Mouse (Mus musculus): Measurements from ENCODE around the gene Grm3. TPM values are rescaled to one million over a fixed set of nuclear protein-coding genes. Genes with fewer than 3 reads are reported as not detected.

Grm3 gene
- total and polyA plus RNA-seq, 3 experiments = not detected

GRCm38 (mm10) chr5:9627220-9627619 lies 97.8 kb downstream of the Grm3 start:
- Histone ChIP-seq H3K27ac (ENCODE audit: insufficient read depth, low read depth) (no peak overlapping the region), H3K4me1 (ENCODE audit: control insufficient read depth in 1 of 2, insufficient read depth in 2 of 2) (peaks cover 4 to 8% of the 10 kb centered on the region in 2 experiments; a peak in 3 of 4 replicates), H3K4me2 (ENCODE audit: insufficient read depth, low read depth, poor library complexity, severe bottlenecking) (no peak overlapping the region), H3K9ac (ENCODE audit: insufficient read depth, low read depth) (no peak overlapping the region), H3K9me3 (replicated peaks; ENCODE audit: low read length) (no peaks in the 10 kb centered on the region), H3K27me3 (replicated peaks) (no peaks in the 10 kb centered on the region), H3K4me3 (replicated peaks in 1 of 3; ENCODE audit: low read depth in 2 of 3, low read length in 2 of 3, poor library complexity in 1 of 3) (no peak overlapping the region), H3K79me2 (replicated peaks; ENCODE audit: control insufficient read depth, extremely low read depth, insufficient read depth, poor library complexity, severe bottlenecking) (no peaks in the 10 kb centered on the region), H3K36me3 (replicated peaks in 1 of 2; ENCODE audit: control insufficient read depth in 1 of 2, insufficient read depth in 1 of 2, low read length in 1 of 2) (no peaks in the 10 kb centered on the region)
- dilution Hi-C loops (cut with MboI; ENCODE audit: extremely low pct_ligation_motif_present, extremely low pct_unique_long_range_greater_than_20kb, low sequenced_read_pairs) = no loop called here
- DNase-seq (ENCODE audit: extremely low read depth) = no peak
- TF ChIP-seq IRF4 (IDR thresholded peaks at IDR 0.05; ENCODE audit: low read depth, low read length) (no peak), ETS1 (conservative IDR thresholded peaks at IDR 0.05; ENCODE audit: low read depth, low read length) (no peak), POLR2AphosphoS2 (IDR thresholded peaks at IDR 0.05; ENCODE audit: low read depth, low read length) (no peak), GABPA (IDR thresholded peaks at IDR 0.05; ENCODE audit: insufficient replicate concordance, low read depth, low read length) (no peak), SMC3 (IDR thresholded peaks at IDR 0.05; ENCODE audit: low read depth, low read length) (no peak), RCOR1 (conservative IDR thresholded peaks at IDR 0.05; ENCODE audit: low read depth, low read length) (no peak), POLR2A (IDR thresholded peaks at IDR 0.05; ENCODE audit: low read depth, low read length) (no peak), MYC (IDR thresholded peaks at IDR 0.05; ENCODE audit: low read depth, low read length) (no peak)
- in situ Hi-C loops (cut with MboI; ENCODE audit: low pct_ligation_motif_present, low pct_unique_long_range_greater_than_20kb, low sequenced_read_pairs) = no loop called here

- Histone ChIP-seq H3K4me3 (replicated peaks in 1 of 3; ENCODE audit: low read depth in 2 of 3, low read length in 2 of 3, poor library complexity in 1 of 3) (no peak overlapping the region), H3K9me3 (replicated peaks; ENCODE audit: low read length) (no peaks in the 10 kb centered on the region), H3K79me2 (replicated peaks; ENCODE audit: control insufficient read depth, extremely low read depth, insufficient read depth, poor library complexity, severe bottlenecking) (no peaks in the 10 kb centered on the region), H3K4me2 (ENCODE audit: insufficient read depth, low read depth, poor library complexity, severe bottlenecking) (no peak overlapping the region), H3K36me3 (replicated peaks in 1 of 2; ENCODE audit: control insufficient read depth in 1 of 2, insufficient read depth in 1 of 2, low read length in 1 of 2) (no peaks in the 10 kb centered on the region), H3K27me3 (replicated peaks) (no peaks in the 10 kb centered on the region), H3K9ac (ENCODE audit: insufficient read depth, low read depth) (no peak overlapping the region), H3K4me1 (ENCODE audit: control insufficient read depth in 1 of 2, insufficient read depth in 2 of 2) (no peaks in the 10 kb centered on the region), H3K27ac (ENCODE audit: insufficient read depth, low read depth) (no peak overlapping the region)
- dilution Hi-C loops (cut with MboI; ENCODE audit: extremely low pct_ligation_motif_present, extremely low pct_unique_long_range_greater_than_20kb, low sequenced_read_pairs) = no loop called here
- in situ Hi-C loops (cut with MboI; ENCODE audit: low pct_ligation_motif_present, low pct_unique_long_range_greater_than_20kb, low sequenced_read_pairs) = no loop called here
- DNase-seq (ENCODE audit: extremely low read depth) = no peak
- TF ChIP-seq KAT2A (IDR thresholded peaks at IDR 0.05; ENCODE audit: insufficient replicate concordance, low read length) (no peak), MEF2A (IDR thresholded peaks at IDR 0.05; ENCODE audit: borderline replicate concordance, low read depth, low read length) (no peak), RAD21 (IDR thresholded peaks at IDR 0.05; ENCODE audit: low read depth, low read length) (no peak), ZNF384 (IDR thresholded peaks at IDR 0.05; ENCODE audit: low read depth, low read length) (no peak), USF1 (IDR thresholded peaks at IDR 0.05; ENCODE audit: low read depth, low read length) (no peak), ZMIZ1 (IDR thresholded peaks at IDR 0.05; ENCODE audit: low read depth, low read length) (no peak), NRF1 (IDR thresholded peaks at IDR 0.05; ENCODE audit: low read depth, low read length) (no peak), MAZ (IDR thresholded peaks at IDR 0.05; ENCODE audit: low read depth, low read length) (no peak), EP300 (IDR thresholded peaks at IDR 0.05; ENCODE audit: low read length) (no peak), ELF1 (IDR thresholded peaks at IDR 0.05; ENCODE audit: low read depth, low read length) (no peak), MAFK (IDR thresholded peaks at IDR 0.05; ENCODE audit: insufficient replicate concordance, low read length) (no peak), PAX5 (IDR thresholded peaks at IDR 0.05; ENCODE audit: low read length) (no peak)
Measured at GRCm38 (mm10) chr5:9624396-9624795, 100.6 kb downstream of the Grm3 start.
